Mouse (Mus musculus) limb, embryonic 12.5 days (tissue): ENCODE measurements around the gene Nptn. TPM values are rescaled to one million over a fixed set of nuclear protein-coding genes. Genes with fewer than 3 reads are reported as not detected.

ENCODE experiments used
- ATAC-seq: fragments of 200-750 bp; cut with Nextera tagmentation; 2 replicates; pipeline ENCODE4 v1.8.0; 2017; ENCODE audit warnings: low read depth, moderate TSS enrichment; ENCODE audit not compliant: insufficient number of reproducible peaks, insufficient read depth, low FRiP score, low TSS enrichment
- H3K27ac ChIP-seq: fragments of 300-500 bp; sonication (generic); 2 replicates; pipeline ENCODE4 v1.5.1; 2016; ENCODE audit warnings: mild to moderate bottlenecking, moderate library complexity
- H3K27me3 ChIP-seq: fragments of 300-500 bp; sonication (generic); 2 replicates; pipeline ENCODE4 v1.6.1; 2016; ENCODE audit warnings: mild to moderate bottlenecking, moderate library complexity
- H3K36me3 ChIP-seq: fragments of 300-500 bp; sonication (generic); 2 replicates; pipeline ENCODE4 v1.6.1; 2016; ENCODE audit warnings: mild to moderate bottlenecking, moderate library complexity
- H3K4me1 ChIP-seq: fragments of 300-500 bp; sonication (generic); replicated peaks from 2 replicates; pipeline ENCODE4 v1.6.1; 2016
- H3K4me2 ChIP-seq: fragments of 300-500 bp; sonication (generic); 2 replicates; pipeline ENCODE4 v1.6.1; 2016; ENCODE audit warnings: mild to moderate bottlenecking, moderate library complexity
- H3K4me3 ChIP-seq: fragments of 300-500 bp; sonication (generic); replicated peaks from 2 replicates; pipeline ENCODE4 v1.5.1; 2016; ENCODE audit warnings: mild to moderate bottlenecking
- H3K9ac ChIP-seq: fragments of 300-500 bp; sonication (generic); replicated peaks from 2 replicates; pipeline ENCODE4 v1.6.1; 2016; ENCODE audit warnings: mild to moderate bottlenecking, moderate library complexity
- H3K9me3 ChIP-seq: fragments of 300-500 bp; sonication (generic); 2 replicates; pipeline ENCODE4 v1.6.1; 2016; ENCODE audit warnings: mild to moderate bottlenecking, moderate library complexity
- WGBS: fragments of 180-500 bp; shearing (Covaris S2); methylation state at CpG from one replicate; pipeline ENCODE4 v1.1.7; 2016; 5-methylcytosine and 5-hydroxymethylcytosine counted together
- polyA plus RNA-seq: library from polyadenylated mRNA; unstranded; fragments of >200 nt; fragmentation: Nextera tagmentation; extraction: Ambion mirVana; gene quantifications from 2 replicates; pipeline ENCODE4 v1.2.1, GENCODE M21; 2016

Gene Nptn
- polyA plus RNA-seq, 1 experiment from 2014 or later, result 64.5 TPM

GRCm38 (mm10) chr9:58658596-58659309, 76.7 kb downstream of the Nptn start:
- Histone ChIP-seq H3K9me3 (no peaks in the 10 kb centered on the region), H3K27ac (no peak overlapping the region), H3K9ac (no peak overlapping the region), H3K4me3 (no peak overlapping the region), H3K36me3 (peaks cover 37% of the 10 kb centered on the region), H3K4me1 (no peaks in the 10 kb centered on the region), H3K4me2 (no peak overlapping the region), H3K27me3 (no peaks in the 10 kb centered on the region)
- 85% methylated on average over 4 of the region's 4 CpGs for WGBS
- no peak for ATAC-seq

DNA sequence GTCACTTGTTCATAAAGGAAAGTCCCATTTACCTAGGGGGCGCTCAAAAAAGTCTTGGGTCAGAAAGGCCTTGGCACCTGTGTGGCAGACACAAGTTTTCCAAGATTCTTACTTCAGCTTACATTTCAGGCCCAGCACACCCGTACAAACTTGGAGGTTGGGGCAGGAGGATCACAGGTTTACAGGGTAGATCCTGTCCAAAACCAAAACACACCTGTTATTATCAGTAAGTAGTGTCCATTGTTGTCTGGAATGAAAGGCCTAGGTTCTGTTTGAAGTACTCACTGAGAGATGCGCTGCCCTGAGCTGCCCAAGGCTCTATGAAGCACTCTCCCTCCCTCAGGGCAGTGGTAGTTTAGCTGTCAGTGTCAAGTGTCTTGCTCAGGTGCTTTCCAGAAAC, 77.3 kb downstream of the Nptn start:
- 84% methylated on average over 3 of the region's 3 CpGs for WGBS
- H3K4me3 ChIP-seq, result no peak overlapping the region

DNA sequence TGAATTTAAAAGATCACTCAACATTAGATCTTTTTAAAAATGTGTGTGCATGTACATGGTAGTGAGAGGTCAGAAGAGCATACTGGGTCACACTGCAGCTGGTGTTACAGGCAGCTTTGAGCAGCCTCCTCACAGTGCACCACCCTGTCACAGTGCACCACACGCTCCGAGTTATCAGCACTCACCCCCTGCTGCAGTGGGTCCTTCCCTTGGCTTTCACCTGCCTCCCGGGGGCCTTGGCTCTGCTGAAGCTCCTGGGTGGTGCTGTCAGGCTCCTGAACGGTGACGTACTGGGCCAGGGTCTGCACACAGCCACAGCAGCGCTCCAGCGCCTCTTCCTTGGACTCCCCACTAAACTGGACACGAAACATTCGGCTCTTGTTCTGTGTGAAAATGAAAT, 77.9 kb downstream of the Nptn start:
- 87% methylated on average over 9 of the region's 9 CpGs for WGBS
- ATAC-seq, result no peak

More for the DNA sequence above, 77.3 kb downstream of the Nptn start:
- Histone ChIP-seq H3K27me3 (no peaks in the 10 kb centered on the region), H3K9ac (no peak overlapping the region), H3K4me2 (no peak overlapping the region), H3K4me1 (no peaks in the 10 kb centered on the region), H3K36me3 (peaks cover 39% of the 10 kb centered on the region), H3K27ac (no peak overlapping the region), H3K9me3 (no peaks in the 10 kb centered on the region)
- no peak for ATAC-seq

GRCm38 (mm10) chr9:58660673-58661072, 78.6 kb downstream of the Nptn start:
- 90% methylated on average over 3 of the region's 3 CpGs for WGBS
- no peak overlapping the region for H3K4me2 ChIP-seq
- H3K9ac ChIP-seq, result no peak overlapping the region
- peaks cover 43% of the 10 kb centered on the region for H3K36me3 ChIP-seq
- H3K4me3 ChIP-seq, result no peak overlapping the region
- no peaks in the 10 kb centered on the region for H3K4me1 ChIP-seq
- no peaks in the 10 kb centered on the region for H3K9me3 ChIP-seq
- H3K27ac ChIP-seq, result no peak overlapping the region
- no peaks in the 10 kb centered on the region for H3K27me3 ChIP-seq
- ATAC-seq, result no peak

More for the DNA sequence above, 77.9 kb downstream of the Nptn start:
- no peaks in the 10 kb centered on the region for H3K27me3 ChIP-seq
- no peak overlapping the region for H3K9ac ChIP-seq
- peaks cover 39% of the 10 kb centered on the region for H3K36me3 ChIP-seq
- no peak overlapping the region for H3K4me2 ChIP-seq
- H3K4me1 ChIP-seq, result no peaks in the 10 kb centered on the region
- no peak overlapping the region for H3K4me3 ChIP-seq
- no peaks in the 10 kb centered on the region for H3K9me3 ChIP-seq
- H3K27ac ChIP-seq, result peak overlapping the region; percentile 25; the same call in 1 of the 2 replicates

- Histone ChIP-seq H3K9ac (no peak overlapping the region), H3K27ac (no peak overlapping the region), H3K36me3 (peaks cover 44% of the 10 kb centered on the region), H3K9me3 (no peaks in the 10 kb centered on the region), H3K4me2 (no peak overlapping the region), H3K4me3 (no peak overlapping the region), H3K27me3 (no peaks in the 10 kb centered on the region), H3K4me1 (no peaks in the 10 kb centered on the region)
- no peak for ATAC-seq
- 87% methylated on average over 4 of the region's 4 CpGs for WGBS
Observed at GRCm38 (mm10) chr9:58662007-58662406, 80.0 kb downstream of the Nptn start.

DNA sequence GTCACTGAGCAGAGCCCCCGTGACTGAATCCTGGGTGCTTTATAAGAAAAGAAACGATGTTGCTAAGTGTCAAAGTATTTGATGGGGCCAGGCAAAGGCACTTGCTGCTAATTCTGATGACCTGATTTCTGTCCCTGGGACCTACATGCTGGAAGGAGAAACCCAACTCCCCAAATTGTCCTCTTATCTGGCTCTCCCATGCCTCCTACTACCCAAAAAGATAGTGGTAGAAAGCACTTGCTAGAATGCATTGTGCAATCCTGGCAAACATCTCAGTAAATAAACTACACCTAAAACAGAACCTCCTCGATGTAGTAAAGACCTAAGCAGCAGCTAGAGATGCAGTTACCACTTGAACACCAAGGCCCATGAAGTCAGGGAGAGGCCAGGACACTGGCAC, 80.8 kb downstream of the Nptn start:
- Histone ChIP-seq H3K4me3 (no peak overlapping the region), H3K4me2 (no peak overlapping the region), H3K27ac (no peak overlapping the region), H3K36me3 (peaks cover 39% of the 10 kb centered on the region), H3K9me3 (no peaks in the 10 kb centered on the region), H3K4me1 (no peaks in the 10 kb centered on the region), H3K9ac (no peak overlapping the region), H3K27me3 (no peaks in the 10 kb centered on the region)
- WGBS, result 78% methylated on average over 3 of the region's 3 CpGs
- no peak for ATAC-seq

DNA sequence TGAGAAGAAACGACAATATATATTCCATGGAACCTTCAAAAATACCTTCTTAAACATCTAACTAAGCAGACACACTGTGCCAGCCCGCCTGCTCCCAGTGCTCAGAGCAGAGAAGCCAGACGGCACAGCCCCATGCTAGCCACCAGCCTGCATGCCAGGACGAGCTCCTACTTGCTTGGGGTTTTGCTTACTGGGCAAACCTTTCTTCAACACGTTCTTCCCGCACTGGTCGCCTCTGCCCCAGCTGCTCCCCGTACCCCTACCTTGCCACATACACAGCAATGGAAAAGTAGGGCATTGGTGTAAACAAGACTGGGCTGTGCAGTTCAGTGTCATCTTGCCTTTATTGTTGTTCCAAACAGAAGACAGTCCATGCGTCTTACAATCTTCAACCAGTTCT, 83.5 kb downstream of the Nptn start:
- no peaks in the 10 kb centered on the region for H3K27me3 ChIP-seq
- H3K9ac ChIP-seq, result no peak overlapping the region
- no peak overlapping the region for H3K27ac ChIP-seq
- no peak for ATAC-seq
- 76% methylated on average over 9 of the region's 9 CpGs for WGBS
- H3K9me3 ChIP-seq, result no peaks in the 10 kb centered on the region
- H3K4me2 ChIP-seq, result no peak overlapping the region
- H3K4me1 ChIP-seq, result peaks cover 6% of the 10 kb centered on the region
- H3K4me3 ChIP-seq, result no peak overlapping the region
- H3K36me3 ChIP-seq, result peaks cover 18% of the 10 kb centered on the region

GRCm38 (mm10) chr9:58666191-58666590, 84.2 kb downstream of the Nptn start:
- no peak overlapping the region for H3K27ac ChIP-seq
- H3K4me2 ChIP-seq, result no peak overlapping the region
- peaks cover 18% of the 10 kb centered on the region for H3K36me3 ChIP-seq
- no peak for ATAC-seq
- no peak overlapping the region for H3K9ac ChIP-seq
- no peak overlapping the region for H3K4me3 ChIP-seq
- peaks cover 6% of the 10 kb centered on the region for H3K4me1 ChIP-seq
- no peaks in the 10 kb centered on the region for H3K27me3 ChIP-seq
- no peaks in the 10 kb centered on the region for H3K9me3 ChIP-seq
- 48% methylated on average over 9 of the region's 9 CpGs for WGBS

- H3K36me3 ChIP-seq, result peaks cover 11% of the 10 kb centered on the region
- peaks cover 6% of the 10 kb centered on the region for H3K4me1 ChIP-seq
- H3K4me2 ChIP-seq, result no peak overlapping the region
- no peaks in the 10 kb centered on the region for H3K27me3 ChIP-seq
- H3K9me3 ChIP-seq, result no peaks in the 10 kb centered on the region
- no peak overlapping the region for H3K9ac ChIP-seq
- 58% methylated on average over 9 of the region's 9 CpGs for WGBS
- no peak overlapping the region for H3K27ac ChIP-seq
- no peak overlapping the region for H3K4me3 ChIP-seq
- no peak for ATAC-seq
Observed at GRCm38 (mm10) chr9:58667244-58667643, 85.2 kb downstream of the Nptn start.

DNA sequence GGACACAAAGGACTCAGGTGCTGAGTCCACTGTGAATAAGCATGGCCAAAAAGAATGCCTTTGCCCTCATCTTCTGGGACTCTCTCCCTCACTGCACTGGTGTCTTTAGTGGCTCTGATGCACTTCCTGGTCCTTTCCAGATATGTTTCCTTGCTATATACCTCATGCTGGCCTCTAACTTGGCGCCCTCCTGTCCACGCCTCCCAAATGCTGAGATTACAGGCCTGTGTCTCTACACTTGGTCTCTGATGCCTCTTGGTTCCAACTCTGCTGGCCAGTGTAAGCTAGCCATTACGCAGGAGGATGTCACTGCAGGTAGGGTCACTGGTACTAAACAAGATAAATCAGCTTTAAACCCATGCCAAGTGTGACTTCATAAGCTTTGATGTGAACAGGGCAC, 86.1 kb downstream of the Nptn start:
- H3K4me3 ChIP-seq, result no peak overlapping the region
- H3K27me3 ChIP-seq, result no peaks in the 10 kb centered on the region
- H3K4me2 ChIP-seq, result no peak overlapping the region
- no peaks in the 10 kb centered on the region for H3K9me3 ChIP-seq
- no peak for ATAC-seq
- no peak overlapping the region for H3K9ac ChIP-seq
- H3K27ac ChIP-seq, result no peak overlapping the region
- H3K4me1 ChIP-seq, result peaks cover 9% of the 10 kb centered on the region
- WGBS, result 97% methylated on average over 3 of the region's 3 CpGs
- peaks cover 9% of the 10 kb centered on the region; the same call in 1 of the 2 replicates for H3K36me3 ChIP-seq

DNA sequence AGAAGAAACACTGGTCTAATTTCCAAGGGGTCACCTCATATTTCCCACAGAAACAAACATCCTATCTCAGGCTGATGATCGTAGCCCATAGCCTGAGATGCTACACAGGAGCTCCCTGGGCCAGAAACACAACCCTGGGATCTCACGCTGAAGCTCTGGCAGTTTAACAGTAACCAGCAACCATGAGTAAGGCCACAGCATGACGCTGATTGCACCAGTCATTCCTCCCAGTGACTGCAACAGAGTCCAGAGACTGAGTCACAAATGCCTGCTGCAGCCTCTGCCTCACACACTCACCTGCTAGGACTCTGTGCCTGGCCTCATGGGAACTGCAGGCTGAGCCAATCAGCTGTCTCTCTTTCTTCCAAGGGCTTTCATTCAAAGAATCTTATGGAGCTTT, 87.0 kb downstream of the Nptn start:
- 56% methylated on average over 3 of the region's 3 CpGs for WGBS
- Histone ChIP-seq H3K36me3 (peaks cover 8% of the 10 kb centered on the region; the same call in 1 of the 2 replicates), H3K4me3 (no peak overlapping the region), H3K4me1 (peaks cover 13% of the 10 kb centered on the region), H3K4me2 (no peak overlapping the region), H3K9ac (no peak overlapping the region), H3K27ac (no peak overlapping the region), H3K9me3 (no peaks in the 10 kb centered on the region), H3K27me3 (no peaks in the 10 kb centered on the region)
- ATAC-seq, result no peak

GRCm38 (mm10) chr9:58669819-58670218, 87.8 kb downstream of the Nptn start:
- H3K9me3 ChIP-seq, result no peaks in the 10 kb centered on the region
- peaks cover 6% of the 10 kb centered on the region; the same call in 1 of the 2 replicates for H3K36me3 ChIP-seq
- H3K4me1 ChIP-seq, result peaks cover 20% of the 10 kb centered on the region
- H3K9ac ChIP-seq, result no peak overlapping the region
- 90% methylated on average over 6 of the region's 6 CpGs for WGBS
- ATAC-seq, result no peak
- no peak overlapping the region for H3K4me3 ChIP-seq
- H3K27ac ChIP-seq, result no peak overlapping the region
- H3K4me2 ChIP-seq, result no peak overlapping the region
- H3K27me3 ChIP-seq, result no peaks in the 10 kb centered on the region
